Mouse (Mus musculus) lung, embryonic 14.5 days (tissue): Measurements from ENCODE around the gene Zglp1. TPM values are rescaled to one million over a fixed set of nuclear protein-coding genes. Genes with fewer than 3 reads are reported as not detected.

ENCODE experiments used
- ATAC-seq: fragments of 200-750 bp; cut with Nextera tagmentation; 2 replicates; pipeline ENCODE4 v1.8.0; 2017; ENCODE audit warnings: mild to moderate bottlenecking, moderate TSS enrichment, moderate library complexity; ENCODE audit not compliant: insufficient read depth
- DNase-seq: peaks from one replicate; pipeline ENCODE4 v3.0.0-alpha.2; 2015
- H3K27ac ChIP-seq: fragments of 300-500 bp; sonication (generic); 2 replicates; pipeline ENCODE4 v1.5.1; 2014; ENCODE audit warnings: low read depth, mild to moderate bottlenecking, moderate library complexity
- H3K27me3 ChIP-seq: fragments of 300-500 bp; sonication (generic); 2 replicates; pipeline ENCODE4 v1.6.1; 2014; ENCODE audit warnings: low read length, control low read depth; ENCODE audit not compliant: insufficient read depth
- H3K36me3 ChIP-seq: fragments of 300-500 bp; sonication (generic); 2 replicates; pipeline ENCODE4 v1.6.1; 2014; ENCODE audit warnings: control low read depth; ENCODE audit not compliant: insufficient read depth
- H3K4me1 ChIP-seq: fragments of 300-500 bp; sonication (generic); 2 replicates; pipeline ENCODE4 v1.6.1; 2014; ENCODE audit warnings: antibody characterized with exemption, control low read depth; ENCODE audit not compliant: insufficient read depth
- H3K4me2 ChIP-seq: fragments of 300-500 bp; sonication (generic); 2 replicates; pipeline ENCODE4 v1.6.1; 2014; ENCODE audit warnings: mild to moderate bottlenecking
- H3K4me3 ChIP-seq: fragments of 300-500 bp; sonication (generic); 2 replicates; pipeline ENCODE4 v1.5.1; 2014; ENCODE audit warnings: low read depth, low read length
- H3K9ac ChIP-seq: fragments of 300-500 bp; sonication (generic); 2 replicates; pipeline ENCODE4 v1.6.1; 2014
- H3K9me3 ChIP-seq: fragments of 300-500 bp; sonication (generic); 2 replicates; pipeline ENCODE4 v1.6.1; 2016; ENCODE audit warnings: low read depth, low read length, control low read depth
- CTCF ChIP-seq: IDR thresholded peaks from 2 replicates; pipeline ENCODE4 v1.5.1; 2016; ENCODE audit warnings: antibody characterized with exemption, low read depth
- WGBS: fragments of 180-500 bp; shearing (Covaris S2); extraction: QIAGEN DNeasy Blood & Tissue Kit; methylation state at CpG from one replicate; pipeline ENCODE4 v1.1.7; 2014; 5-methylcytosine and 5-hydroxymethylcytosine counted together
- polyA plus RNA-seq: library from polyadenylated mRNA; unstranded; fragments of >200 nt; fragmentation: Nextera tagmentation; extraction: Ambion mirVana; gene quantifications from 2 replicates; pipeline ENCODE4 v1.2.1, GENCODE M21; 2014

Zglp1 gene
- polyA plus RNA-seq, 1 experiment from 2014 or later, result not detected

DNA sequence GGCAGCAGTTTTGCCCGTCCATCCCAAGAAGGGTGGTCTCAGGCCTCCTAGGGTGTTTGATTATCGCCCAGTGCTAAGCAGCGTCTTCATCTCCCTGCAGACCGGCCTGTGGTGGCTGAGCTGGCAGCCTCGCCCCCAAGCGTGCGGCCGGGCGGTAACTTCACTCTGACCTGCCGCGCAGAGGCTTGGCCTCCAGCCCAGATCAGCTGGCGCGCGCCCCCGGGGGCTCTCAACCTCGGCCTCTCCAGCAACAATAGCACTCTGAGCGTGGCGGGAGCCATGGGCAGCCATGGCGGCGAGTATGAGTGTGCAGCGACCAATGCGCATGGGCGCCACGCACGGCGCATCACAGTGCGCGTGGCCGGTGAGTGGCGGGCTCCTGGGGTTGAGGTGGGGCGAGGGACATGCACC is 29.4 kb downstream of the Zglp1 start:
- H3K27ac ChIP-seq, result no peak overlapping the region
- 2% methylated on average over 31 of the region's 31 CpGs for WGBS
- H3K9ac ChIP-seq, result peak overlapping the region; percentile 27; the same call in 1 of the 2 replicates
- H3K4me1 ChIP-seq, result peaks cover 6% of the 10 kb centered on the region
- peaks cover 66% of the 10 kb centered on the region for H3K27me3 ChIP-seq
- H3K9me3 ChIP-seq, result no peaks in the 10 kb centered on the region
- H3K36me3 ChIP-seq, result no peaks in the 10 kb centered on the region
- H3K4me2 ChIP-seq, result peak overlapping the region; percentile 68
- TF ChIP-seq CTCF, result no peak
- H3K4me3 ChIP-seq, result peak overlapping the region; percentile 32
- peak; percentile 74 for DNase-seq
- peak; percentile 29; the same call in 1 of the 2 replicates for ATAC-seq

DNA sequence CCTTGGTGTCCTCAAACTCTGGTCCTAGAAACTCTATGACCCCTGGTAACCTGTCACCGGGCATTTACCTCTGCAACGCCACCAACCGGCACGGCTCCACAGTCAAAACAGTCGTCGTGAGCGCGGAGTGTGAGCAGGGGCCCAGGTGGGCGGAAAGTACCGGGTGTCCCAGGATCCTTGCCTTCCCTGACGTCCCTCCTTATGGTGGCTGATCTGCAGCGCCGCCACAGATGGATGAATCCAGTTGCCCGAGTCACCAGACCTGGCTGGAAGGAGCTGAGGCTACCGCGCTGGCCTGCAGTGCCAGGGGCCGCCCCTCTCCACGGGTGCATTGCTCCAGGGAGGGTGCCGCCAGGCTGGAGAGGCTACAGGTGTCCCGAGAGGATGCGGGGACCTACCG is 30.2 kb downstream of the Zglp1 start:
- peaks cover 11% of the 10 kb centered on the region for H3K4me1 ChIP-seq
- WGBS, result 4% methylated on average over 22 of the region's 22 CpGs

DNA sequence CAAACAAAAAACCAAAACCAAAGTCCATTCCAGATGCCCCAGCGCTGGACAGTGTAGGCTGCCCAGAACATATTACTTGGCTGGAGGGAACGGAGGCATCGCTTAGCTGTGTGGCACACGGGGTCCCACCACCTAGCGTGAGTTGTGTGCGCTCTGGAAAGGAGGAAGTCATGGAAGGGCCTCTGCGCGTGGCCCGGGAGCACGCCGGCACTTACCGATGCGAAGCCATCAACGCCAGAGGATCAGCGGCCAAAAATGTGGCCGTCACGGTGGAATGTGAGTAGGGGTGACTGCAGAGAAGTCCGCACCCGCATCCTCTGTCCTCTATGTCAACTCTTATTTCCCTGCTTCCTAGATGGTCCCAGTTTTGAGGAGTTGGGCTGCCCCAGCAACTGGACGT is 30.7 kb downstream of the Zglp1 start:
- Histone ChIP-seq H3K9me3 (no peaks in the 10 kb centered on the region), H3K27me3 (peaks cover 76% of the 10 kb centered on the region), H3K36me3 (no peaks in the 10 kb centered on the region), H3K4me1 (peaks cover 16% of the 10 kb centered on the region), H3K4me3 (no peak overlapping the region), H3K4me2 (no peak overlapping the region), H3K27ac (no peak overlapping the region), H3K9ac (no peak overlapping the region)
- TF ChIP-seq CTCF, result no peak
- WGBS, result 9% methylated on average over 20 of the region's 20 CpGs
- no peak for ATAC-seq
- DNase-seq, result no peak

More for the DNA sequence above, 30.2 kb downstream of the Zglp1 start:
- no peak for TF ChIP-seq CTCF
- Histone ChIP-seq H3K9me3 (no peaks in the 10 kb centered on the region), H3K27me3 (peaks cover 74% of the 10 kb centered on the region), H3K4me2 (0 out of 2 replicates have a peak overlapping the region, but pooled peaks have one; percentile 16), H3K27ac (no peak overlapping the region), H3K4me3 (peak overlapping the region; percentile 32; the same call in 1 of the 2 replicates), H3K9ac (no peak overlapping the region), H3K36me3 (no peaks in the 10 kb centered on the region)
- DNase-seq (no peak), ATAC-seq (no peak)

DNA sequence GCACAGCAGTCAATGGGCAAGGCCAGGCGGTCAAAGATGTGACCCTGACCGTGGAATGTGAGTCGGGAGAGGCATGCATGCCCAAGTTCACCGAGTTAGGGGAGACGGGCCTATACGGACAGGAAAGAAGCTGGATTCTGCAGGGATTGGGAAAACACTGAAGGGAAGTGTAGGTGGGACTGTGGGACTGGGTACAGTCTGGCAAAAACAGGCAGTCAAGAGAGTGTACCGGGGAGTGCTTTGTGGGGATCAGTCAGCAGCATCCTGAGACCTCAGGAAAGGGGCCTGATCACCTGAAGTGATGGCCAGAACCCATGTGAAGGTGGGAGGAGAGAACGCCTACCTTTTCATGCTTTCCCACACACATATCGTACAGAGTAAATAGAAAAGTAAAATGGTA is 31.3 kb downstream of the Zglp1 start:
- H3K4me3 ChIP-seq, result no peak overlapping the region

DNA sequence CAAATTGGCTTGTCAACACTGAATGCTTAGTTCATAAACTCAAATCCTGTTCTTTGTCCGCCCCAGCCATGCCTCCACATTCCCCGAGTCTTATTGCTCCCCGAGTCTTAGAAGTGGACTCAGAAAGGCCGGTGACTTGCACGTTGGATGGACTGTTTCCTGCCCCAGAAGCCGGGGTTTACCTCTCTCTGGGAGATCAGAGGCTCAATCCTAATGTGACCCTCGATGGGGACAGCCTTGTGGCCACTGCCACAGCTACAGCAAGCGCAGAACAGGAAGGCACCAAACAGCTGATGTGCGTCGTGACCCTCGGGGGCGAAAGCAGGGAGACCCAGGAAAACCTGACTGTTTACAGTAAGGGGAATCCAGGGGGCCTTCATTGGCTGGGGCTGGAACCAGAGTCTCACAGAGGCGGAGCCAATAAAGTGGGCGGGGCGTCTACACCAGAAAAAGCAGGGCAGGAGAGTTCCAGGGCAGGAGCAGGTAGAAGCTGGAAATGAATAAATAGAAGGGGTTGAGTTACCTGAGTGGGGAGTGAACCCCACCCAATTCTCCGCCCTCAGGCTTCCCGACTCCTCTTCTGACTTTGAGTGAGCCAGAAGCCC is 32.3 kb downstream of the Zglp1 start:
- Histone ChIP-seq H3K9me3 (no peaks in the 10 kb centered on the region), H3K36me3 (no peaks in the 10 kb centered on the region), H3K4me3 (no peak overlapping the region), H3K4me1 (peaks cover 24% of the 10 kb centered on the region), H3K4me2 (no peak overlapping the region), H3K27me3 (peaks cover 82% of the 10 kb centered on the region), H3K9ac (no peak overlapping the region), H3K27ac (no peak overlapping the region)
- no peak; the same call in 1 of the 2 replicates for TF ChIP-seq CTCF
- ATAC-seq (no peak), DNase-seq (no peak)
- WGBS, result 5% methylated on average over 17 of the region's 17 CpGs

More for the DNA sequence above, 31.3 kb downstream of the Zglp1 start:
- H3K9ac ChIP-seq, result no peak overlapping the region
- no peaks in the 10 kb centered on the region for H3K36me3 ChIP-seq
- no peak for DNase-seq
- no peak overlapping the region for H3K27ac ChIP-seq
- H3K27me3 ChIP-seq, result peaks cover 76% of the 10 kb centered on the region
- no peaks in the 10 kb centered on the region for H3K9me3 ChIP-seq
- TF ChIP-seq CTCF, result no peak
- ATAC-seq, result no peak
- peaks cover 18% of the 10 kb centered on the region for H3K4me1 ChIP-seq
- H3K4me2 ChIP-seq, result no peak overlapping the region
- 27% methylated on average over 9 of the region's 9 CpGs for WGBS

DNA sequence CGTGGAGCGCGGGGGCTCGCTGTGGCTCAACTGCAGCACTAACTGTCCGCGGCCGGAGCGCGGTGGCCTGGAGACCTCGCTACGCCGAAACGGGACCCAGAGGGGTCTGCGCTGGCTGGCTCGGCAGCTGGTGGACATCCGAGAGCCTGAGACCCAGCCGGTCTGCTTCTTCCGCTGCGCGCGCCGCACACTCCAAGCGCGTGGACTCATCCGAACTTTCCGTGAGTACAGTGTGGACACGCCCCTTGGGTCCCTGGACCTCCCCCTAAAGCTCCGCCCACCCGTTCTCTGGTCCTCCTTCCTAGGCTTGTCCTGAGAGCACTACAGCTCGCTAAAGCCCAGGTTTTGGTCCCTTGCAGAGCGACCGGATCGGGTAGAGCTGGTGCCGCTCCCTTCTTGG is 33.8 kb downstream of the Zglp1 start:
- H3K9me3 ChIP-seq, result no peaks in the 10 kb centered on the region
- H3K4me1 ChIP-seq, result peaks cover 29% of the 10 kb centered on the region
- peak overlapping the region; percentile 95 for H3K4me2 ChIP-seq
- H3K36me3 ChIP-seq, result 0 out of 2 replicates have a peak, but pooled peaks cover 2% of the 10 kb centered on the region
- TF ChIP-seq CTCF, result no peak
- ATAC-seq (peak; percentile 56), DNase-seq (peak; percentile 96)
- H3K4me3 ChIP-seq, result peak overlapping the region; percentile 52
- H3K27ac ChIP-seq, result no peak overlapping the region
- H3K9ac ChIP-seq, result peak overlapping the region; percentile 51
- WGBS, result under 1% methylated on average over 34 of the region's 34 CpGs
- peaks cover 76% of the 10 kb centered on the region for H3K27me3 ChIP-seq

DNA sequence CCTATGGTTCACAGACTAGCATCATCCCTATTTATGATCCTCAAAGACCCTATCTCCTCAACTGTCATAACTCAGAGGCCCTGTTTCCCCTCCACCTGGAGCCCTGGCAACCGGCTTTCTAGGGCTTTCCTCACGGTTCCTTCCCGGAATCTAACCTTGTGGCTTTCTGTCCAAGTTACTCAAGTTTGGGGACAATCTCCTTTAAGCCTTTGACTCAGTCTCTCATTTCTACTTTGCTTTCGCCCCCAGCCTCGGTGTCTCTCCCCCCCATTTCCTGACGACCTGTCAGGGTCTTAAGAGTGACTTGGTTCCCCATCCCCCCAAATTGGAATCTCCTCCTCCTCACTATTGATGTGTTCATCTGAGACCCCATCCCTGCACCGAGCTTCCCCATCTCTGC is 34.4 kb downstream of the Zglp1 start:
- peak overlapping the region; percentile 95 for H3K4me2 ChIP-seq
- ATAC-seq, result no peak
- DNase-seq, result no peak
- 2% methylated on average over 7 of the region's 7 CpGs for WGBS
- H3K36me3 ChIP-seq, result 0 out of 2 replicates have a peak, but pooled peaks cover 8% of the 10 kb centered on the region
- no peak for TF ChIP-seq CTCF
- no peak overlapping the region for H3K9ac ChIP-seq
- H3K4me1 ChIP-seq, result peaks cover 24% of the 10 kb centered on the region
- peaks cover 69% of the 10 kb centered on the region for H3K27me3 ChIP-seq
- no peaks in the 10 kb centered on the region for H3K9me3 ChIP-seq
- peak overlapping the region; percentile 52 for H3K4me3 ChIP-seq
- H3K27ac ChIP-seq, result no peak overlapping the region
